Mouse (Mus musculus) kidney, adult 2 months (tissue): ENCODE results near the gene Ddc. TPM values are rescaled to one million over a fixed set of nuclear protein-coding genes. Genes with fewer than 3 reads are reported as not detected.

Experiments
- DNase-seq: peaks from one replicate; pipeline ENCODE4 v3.0.0; 2021
- H3K27ac ChIP-seq: fragments of 200-500 bp; 2 replicates; pipeline ENCODE4 v1.5.1; 2012; ENCODE audit warnings: low read depth, low read length, control low read depth, inconsistent platforms; ENCODE audit not compliant: insufficient read depth
- H3K27me3 ChIP-seq: fragments of 200-500 bp; replicated peaks from 2 replicates; pipeline ENCODE4 v1.6.1; 2012; ENCODE audit warnings: mild to moderate bottlenecking, moderate library complexity, low read length, inconsistent platforms; ENCODE audit not compliant: control insufficient read depth, insufficient read depth
- H3K36me3 ChIP-seq: fragments of 200-500 bp; 2 replicates; pipeline ENCODE4 v1.6.1; 2012; ENCODE audit warnings: mild to moderate bottlenecking, moderate library complexity, low read length, inconsistent platforms; ENCODE audit not compliant: control insufficient read depth, insufficient read depth
- H3K4me1 ChIP-seq: fragments of 200-500 bp; 2 replicates; pipeline ENCODE4 v1.6.1; 2011; ENCODE audit warnings: low read length; ENCODE audit not compliant: control insufficient read depth, insufficient read depth
- H3K4me3 ChIP-seq: fragments of 200-500 bp; 2 replicates; pipeline ENCODE4 v1.5.1; 2011; ENCODE audit warnings: mild to moderate bottlenecking, low read depth, low read length, control low read depth; ENCODE audit not compliant: insufficient read depth
- CTCF ChIP-seq: fragments of 200-500 bp; conservative IDR thresholded peaks from 2 replicates; pipeline ENCODE4 v1.5.1; 2011; ENCODE audit warnings: low read depth, mild to moderate bottlenecking, control low read depth, low read length, moderate library complexity, mixed read lengths; ENCODE audit not compliant: insufficient read depth, insufficient read length
- POLR2A ChIP-seq: fragments of 200-500 bp; IDR thresholded peaks from one replicate; pipeline ENCODE4 v1.6.1; 2011; ENCODE audit warnings: low read depth, low read length, control low read depth
- WGBS: fragments of 180-500 bp; shearing (Covaris S2); methylation state at CpG from one replicate; pipeline ENCODE4 v1.1.7; 2018; 5-methylcytosine and 5-hydroxymethylcytosine counted together
- polyA plus RNA-seq: library from polyadenylated mRNA; depleted of rRNA; stranded (reverse); fragments of >200 nt; gene quantifications from 2 replicates; pipeline ENCODE4 v1.2.3, GENCODE M21; 2012

The Ddc gene
- polyA plus RNA-seq, 1 experiment = 103 TPM

DNA sequence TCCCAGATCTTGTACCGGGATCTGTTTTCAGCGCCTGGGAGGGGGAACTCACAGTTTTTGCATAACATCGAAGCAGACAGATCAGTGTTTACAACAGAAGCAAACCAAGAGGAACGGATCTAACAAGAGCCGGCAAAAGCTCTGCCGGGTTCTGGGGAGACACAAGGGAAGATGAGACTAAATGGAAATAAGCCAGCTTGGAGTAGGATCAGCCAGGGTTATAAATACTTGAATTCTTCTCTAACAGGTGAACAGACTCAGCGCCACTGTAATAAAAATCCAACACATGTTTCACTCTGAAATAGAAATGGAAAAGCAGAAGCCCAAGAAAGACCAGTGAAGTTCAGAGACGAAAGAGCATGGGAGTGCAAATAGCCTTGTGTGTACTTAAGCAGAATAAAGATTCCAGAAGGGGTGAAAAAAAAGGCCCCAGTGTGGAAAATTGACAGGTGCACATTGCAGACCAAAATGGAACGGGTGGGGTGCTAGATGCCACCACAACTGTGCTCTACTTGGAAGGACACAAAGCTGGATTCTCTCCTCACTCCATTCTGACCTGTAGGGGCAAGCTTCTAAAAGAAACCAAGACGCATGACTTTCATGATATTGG is 4.8 kb downstream of the Ddc start:
- no peak for TF ChIP-seq POLR2A
- TF ChIP-seq CTCF = no peak
- Histone ChIP-seq H3K27me3 (no peaks in the 10 kb centered on the region), H3K27ac (no peak overlapping the region; the same call in 1 of the 2 replicates), H3K4me3 (no peak overlapping the region), H3K4me1 (peaks cover 9% of the 10 kb centered on the region; the same call in 1 of the 2 replicates), H3K36me3 (no peaks in the 10 kb centered on the region; the same call in 1 of the 2 replicates)
- no peak for DNase-seq
- 41% methylated on average over 10 of the region's 10 CpGs for WGBS

DNA sequence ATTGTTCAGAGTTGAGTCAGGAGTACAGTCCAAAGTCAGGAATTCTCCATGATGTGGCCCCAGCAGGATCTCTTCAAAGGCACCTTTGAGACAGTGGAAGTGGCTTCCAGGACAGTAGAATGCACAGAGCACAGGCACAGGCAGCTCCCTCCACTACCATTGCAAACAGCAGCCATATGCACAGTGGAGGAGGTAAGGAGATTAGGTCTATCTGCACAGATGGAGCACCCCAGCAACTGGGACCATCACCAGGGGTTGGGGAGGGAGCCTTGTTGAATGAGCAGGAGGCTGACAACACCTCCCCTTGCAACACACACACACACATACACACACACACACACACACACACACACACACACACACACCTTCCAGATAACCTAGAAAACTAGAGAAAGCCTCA is 6.1 kb downstream of the Ddc start:
- H3K36me3 ChIP-seq = no peaks in the 10 kb centered on the region; the same call in 1 of the 2 replicates
- no peak overlapping the region for H3K4me3 ChIP-seq
- H3K4me1 ChIP-seq = peaks cover 9% of the 10 kb centered on the region; the same call in 1 of the 2 replicates
- TF ChIP-seq POLR2A (no peak), CTCF (no peak)
- H3K27ac ChIP-seq = no peak overlapping the region
- no peaks in the 10 kb centered on the region for H3K27me3 ChIP-seq
- no peak for DNase-seq

DNA sequence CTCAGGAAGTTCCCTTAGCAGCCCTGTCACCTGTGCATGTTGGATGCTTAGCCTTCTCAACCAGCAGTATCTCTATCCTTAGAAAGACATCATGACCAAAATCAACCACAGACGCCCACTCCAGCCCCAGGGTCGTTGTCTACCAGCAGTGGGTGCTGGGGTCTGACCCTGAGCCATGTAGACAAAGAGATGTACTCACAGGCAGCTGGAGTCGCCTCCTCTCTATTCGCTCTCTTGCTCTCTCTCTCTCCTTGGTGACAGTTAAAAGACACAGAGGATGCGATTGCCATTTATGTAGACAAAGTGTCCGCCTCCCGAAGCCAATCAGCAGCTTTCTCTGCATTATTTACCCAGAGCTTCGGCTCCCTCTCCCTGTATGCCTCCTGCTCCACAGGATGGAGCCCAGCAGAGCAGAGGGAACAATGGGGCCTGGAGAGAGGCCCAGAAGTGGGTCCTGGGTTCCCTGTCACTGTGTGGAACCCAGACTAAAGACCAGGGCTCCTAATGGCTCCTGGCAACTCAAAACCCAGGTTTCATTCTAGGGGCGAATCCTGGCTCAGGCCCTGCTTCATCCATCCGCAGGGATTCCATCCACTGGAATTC is 7.7 kb downstream of the Ddc start:
- 86% methylated on average over 10 of the region's 10 CpGs for WGBS
- Histone ChIP-seq H3K27ac (no peak overlapping the region), H3K4me3 (no peak overlapping the region), H3K36me3 (no peaks in the 10 kb centered on the region; the same call in 1 of the 2 replicates), H3K27me3 (no peaks in the 10 kb centered on the region), H3K4me1 (peaks cover 9% of the 10 kb centered on the region; the same call in 1 of the 2 replicates)
- DNase-seq = no peak
- TF ChIP-seq POLR2A (no peak), CTCF (no peak)

DNA sequence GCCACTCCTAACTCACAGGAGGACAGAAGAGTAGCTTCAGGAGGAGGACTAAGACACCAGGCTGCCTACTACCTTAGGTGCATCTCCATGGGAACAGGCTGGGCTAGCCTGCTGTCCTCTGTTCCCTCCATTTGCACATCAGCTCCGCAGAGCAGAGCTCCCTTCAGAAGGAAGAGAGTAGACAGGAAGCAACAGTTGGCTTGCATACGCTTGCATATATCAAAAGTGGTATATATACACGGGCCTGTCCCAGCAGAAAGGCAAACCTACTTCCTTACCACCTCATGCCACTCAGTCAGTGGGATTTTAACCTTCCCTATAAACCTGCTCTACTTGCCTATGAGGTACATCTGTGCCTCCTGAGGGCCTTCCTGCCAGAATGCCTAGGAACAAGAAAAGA is 9.2 kb downstream of the Ddc start:
- DNase-seq = no peak
- WGBS = 78% methylated on average over 3 of the region's 3 CpGs
- TF ChIP-seq POLR2A (no peak), CTCF (no peak)
- peaks cover 9% of the 10 kb centered on the region; the same call in 1 of the 2 replicates for H3K4me1 ChIP-seq
- H3K27ac ChIP-seq = no peak overlapping the region
- H3K27me3 ChIP-seq = no peaks in the 10 kb centered on the region
- no peak overlapping the region for H3K4me3 ChIP-seq
- H3K36me3 ChIP-seq = no peaks in the 10 kb centered on the region; the same call in 1 of the 2 replicates

DNA sequence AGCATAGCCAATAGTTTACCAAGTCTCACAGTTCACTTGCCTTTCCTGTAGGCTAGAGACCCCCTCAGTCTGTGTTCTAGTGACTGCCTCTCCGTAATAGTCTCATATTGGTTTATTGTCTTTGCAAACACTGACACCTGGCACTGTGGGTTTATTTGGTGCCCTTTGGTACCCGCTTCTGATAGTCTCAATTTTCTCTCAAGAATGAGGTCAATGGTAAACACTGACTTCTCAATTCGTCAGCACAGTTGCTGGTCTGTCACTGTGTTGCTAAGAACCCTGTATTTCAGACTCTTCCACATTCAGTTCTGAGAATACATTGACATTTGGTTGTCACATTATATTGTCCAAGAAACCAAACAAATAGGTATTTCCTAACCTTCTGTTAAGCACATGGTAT is 9.9 kb downstream of the Ddc start:
- no peak overlapping the region for H3K27ac ChIP-seq
- peaks cover 6% of the 10 kb centered on the region; the same call in 1 of the 2 replicates for H3K4me1 ChIP-seq
- no peak for DNase-seq
- no peaks in the 10 kb centered on the region for H3K27me3 ChIP-seq
- TF ChIP-seq POLR2A = no peak
- no peak for TF ChIP-seq CTCF
- H3K4me3 ChIP-seq = no peak overlapping the region
- H3K36me3 ChIP-seq = no peaks in the 10 kb centered on the region
- WGBS = 74% methylated on average over 3 of the region's 3 CpGs

DNA sequence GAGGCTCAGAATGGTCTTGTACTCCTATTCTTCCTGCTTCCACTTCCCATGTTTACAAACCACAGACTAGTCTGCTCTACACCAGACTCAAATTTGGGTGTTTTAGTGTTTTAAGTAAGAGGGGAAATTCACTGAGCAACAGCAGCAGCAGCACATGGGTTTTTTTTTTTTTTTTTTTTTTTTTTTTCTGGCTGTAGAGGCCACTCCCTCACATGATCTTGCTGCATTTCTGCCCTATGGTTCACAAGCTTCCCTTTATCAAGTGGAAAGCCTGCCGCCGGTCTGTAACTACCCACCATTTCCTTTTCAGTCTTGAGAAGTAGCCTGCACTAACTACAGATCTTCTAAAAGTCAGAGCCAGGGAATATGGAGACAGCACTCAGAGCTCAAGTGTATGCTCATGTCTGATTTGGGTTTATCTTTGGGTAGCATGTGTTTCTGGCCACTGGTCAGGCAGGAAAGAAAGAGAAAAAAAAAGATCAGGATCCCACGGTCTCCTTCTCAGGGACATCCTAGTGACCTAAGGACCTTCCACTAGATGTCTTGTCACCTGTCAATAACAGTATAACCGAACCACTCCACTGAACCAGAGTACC is 11.4 kb downstream of the Ddc start:
- Histone ChIP-seq H3K27me3 (no peaks in the 10 kb centered on the region), H3K27ac (no peak overlapping the region), H3K4me3 (no peak overlapping the region), H3K36me3 (no peaks in the 10 kb centered on the region), H3K4me1 (no peaks in the 10 kb centered on the region; the same call in 1 of the 2 replicates)
- DNase-seq = no peak
- no peak for TF ChIP-seq POLR2A
- TF ChIP-seq CTCF = no peak
- WGBS = 57% methylated on average over 4 of the region's 4 CpGs

DNA sequence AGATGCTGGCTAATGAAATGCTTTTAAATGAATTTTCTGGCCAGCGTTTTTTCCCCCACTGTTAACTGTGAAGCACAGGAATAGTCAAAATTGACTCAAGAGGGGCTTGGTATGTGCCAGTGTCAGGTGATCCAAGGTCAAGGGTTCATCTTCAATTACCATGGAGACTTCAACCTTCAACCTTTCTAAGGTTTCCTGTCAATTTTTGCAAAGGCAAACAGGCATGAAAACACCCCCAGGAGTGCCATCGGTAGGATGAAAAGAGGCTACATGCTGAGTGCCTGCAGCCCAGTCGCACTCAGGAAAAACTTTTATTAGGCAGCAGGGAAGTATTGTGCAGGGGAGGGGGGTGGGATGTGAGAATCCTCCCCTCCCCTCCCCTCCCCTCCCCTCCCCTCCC is 12.0 kb downstream of the Ddc start:
- TF ChIP-seq POLR2A (no peak), CTCF (no peak)
- no peaks in the 10 kb centered on the region for H3K27me3 ChIP-seq
- 30% methylated on average over 3 of the region's 3 CpGs for WGBS
- no peak overlapping the region for H3K27ac ChIP-seq
- no peak overlapping the region for H3K4me3 ChIP-seq
- no peaks in the 10 kb centered on the region; the same call in 1 of the 2 replicates for H3K4me1 ChIP-seq
- DNase-seq = peak; percentile 84
- H3K36me3 ChIP-seq = no peaks in the 10 kb centered on the region
